Mouse (Mus musculus) brain, embryonic 14.5 days (tissue): Measurements from ENCODE around the gene Lmo7.

Experiments used
- CTCF ChIP-seq: fragments of 200-500 bp; IDR thresholded peaks from 2 replicates; pipeline ENCODE4 v1.5.1; 2012; ENCODE audit warnings: inconsistent platforms, mild to moderate bottlenecking, moderate library complexity, borderline replicate concordance; ENCODE audit not compliant: insufficient read depth, insufficient read length; ENCODE audit errors: extremely low read depth
- POLR2A ChIP-seq: fragments of 200-500 bp; IDR thresholded peaks from 2 replicates; pipeline ENCODE4 v1.6.1; 2012; ENCODE audit warnings: mild to moderate bottlenecking, inconsistent platforms, borderline replicate concordance; ENCODE audit not compliant: poor library complexity, insufficient read depth, insufficient read length, severe bottlenecking; ENCODE audit errors: extremely low read depth

DNA sequence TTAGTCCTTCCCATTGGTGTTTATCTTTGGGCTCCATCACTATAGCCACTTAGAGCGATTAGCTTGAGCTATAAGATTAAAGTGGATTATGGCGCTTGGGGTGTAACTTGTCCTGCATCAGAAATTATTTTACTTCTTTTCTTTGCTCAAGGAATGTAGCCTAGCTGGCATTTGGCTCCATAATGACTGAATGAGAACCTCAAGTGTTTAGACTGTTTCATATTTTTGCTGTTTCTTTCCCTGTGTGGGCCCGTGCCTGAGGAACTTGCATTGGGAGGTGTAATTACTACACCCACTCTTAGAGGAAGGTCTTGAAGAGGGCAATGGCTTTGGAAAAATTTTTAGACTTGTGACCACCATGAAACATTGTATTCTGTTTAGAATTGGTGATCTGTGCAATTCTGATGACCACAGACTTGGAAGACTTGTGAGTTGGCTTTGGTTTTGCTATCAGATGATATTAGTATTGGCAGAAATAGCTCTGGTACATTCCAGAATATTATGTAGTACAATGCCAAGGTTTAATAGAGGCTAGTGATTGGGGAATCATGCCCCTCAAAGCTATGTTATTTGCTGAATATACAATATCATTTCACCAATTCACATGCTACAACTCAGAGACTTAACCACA lies 54.7 kb downstream of the Lmo7 start:
- no peak for TF ChIP-seq CTCF
- no peak for TF ChIP-seq POLR2A
